Mouse (Mus musculus) ES-E14 (cell line): ENCODE measurements around the gene Rgs10. TPM values are rescaled to one million over a fixed set of nuclear protein-coding genes. Genes with fewer than 3 reads are reported as not detected.

Experiments used
- DNase-seq: peaks from one replicate; pipeline ENCODE4 v3.0.0-alpha.2; 2013; ENCODE audit warnings: low read depth, low spot score
- H3K27ac ChIP-seq: 2 replicates; pipeline ENCODE4 v1.5.1; 2012; ENCODE audit warnings: low read depth, mild to moderate bottlenecking, low read length, moderate library complexity, mixed read lengths; ENCODE audit not compliant: poor library complexity, insufficient read depth, severe bottlenecking
- H3K36me3 ChIP-seq: 2 replicates; pipeline ENCODE4 v1.6.1; 2012; ENCODE audit warnings: mild to moderate bottlenecking, low read length, moderate library complexity, mixed read lengths; ENCODE audit not compliant: control insufficient read depth, poor library complexity, insufficient read depth, severe bottlenecking
- H3K4me1 ChIP-seq, 2 experiments: fragments of 150-350 bp in 1 of 2; sonication (generic) in 1 of 2; 2 replicates each; pipeline ENCODE4 v1.6.1; 2012; ENCODE audit warnings: low read length in 2 of 2, mild to moderate bottlenecking in 1 of 2, mixed read lengths in 1 of 2; ENCODE audit not compliant: control insufficient read depth in 2 of 2, insufficient read depth in 2 of 2, poor library complexity in 1 of 2
- H3K4me3 ChIP-seq, 2 experiments: fragments of 150-350 bp in 1 of 2; sonication (generic) in 1 of 2; 2 replicates each; pipeline ENCODE4 v1.5.1; 2012; ENCODE audit warnings: low read length in 2 of 2, low read depth in 1 of 2, mild to moderate bottlenecking in 1 of 2, mixed read lengths in 1 of 2; ENCODE audit not compliant: insufficient read depth in 1 of 2, poor library complexity in 1 of 2, severe bottlenecking in 1 of 2
- H3K9ac ChIP-seq: 2 replicates; pipeline ENCODE4 v1.6.1; 2012; ENCODE audit warnings: low read depth, mild to moderate bottlenecking, low read length, mixed read lengths; ENCODE audit not compliant: poor library complexity, insufficient read depth, severe bottlenecking
- H3K9me3 ChIP-seq: fragments of 150-350 bp; sonication (generic); 2 replicates; pipeline ENCODE4 v1.6.1; 2012; ENCODE audit warnings: low read depth, mild to moderate bottlenecking, low read length; ENCODE audit not compliant: control insufficient read depth, insufficient read depth
- CHD2 ChIP-seq: IDR thresholded peaks from 2 replicates; pipeline ENCODE4 v1.6.1; 2014; ENCODE audit warnings: mild to moderate bottlenecking, low read depth, low read length, inconsistent platforms
- HCFC1 ChIP-seq: IDR thresholded peaks from 2 replicates; pipeline ENCODE4 v1.6.1; 2012; ENCODE audit warnings: low read length, inconsistent platforms, borderline replicate concordance; ENCODE audit not compliant: insufficient read depth
- MAFK ChIP-seq: IDR thresholded peaks from 2 replicates; pipeline ENCODE4 v1.6.1; 2014; ENCODE audit warnings: mild to moderate bottlenecking, low read depth, low read length, inconsistent platforms; ENCODE audit not compliant: insufficient read depth
- ZC3H11A ChIP-seq: IDR thresholded peaks from 2 replicates; pipeline ENCODE4 v1.6.1; 2012; ENCODE audit warnings: low read depth, mild to moderate bottlenecking, inconsistent platforms, low read length, borderline replicate concordance
- ZNF384 ChIP-seq: IDR thresholded peaks from 2 replicates; pipeline ENCODE4 v1.6.1; 2012; ENCODE audit warnings: low read depth, low read length, inconsistent platforms
- in situ Hi-C, 2 experiments: fragments of 600-800 bp; cut with MboI; formaldehyde crosslinking; loops; one replicate each; pipeline ENCODE4 v1.15.1; 2025; ENCODE audit warnings: low sequenced_read_pairs in 2 of 2, inconsistent platforms in 1 of 2; ENCODE audit not compliant: unreplicated experiment in 2 of 2
- total RNA-seq: library from RNA; depleted of rRNA; stranded (reverse); fragments of 300-350 nt; gene quantifications from 2 replicates; pipeline ENCODE4 v1.2.3, GENCODE M21; 2012

The Rgs10 gene
- total RNA-seq, 1 experiment, result 6.2 TPM

GRCm38 (mm10) chr7:128421701-128422100 lies 3.1 kb upstream of the Rgs10 start:
- no peak for DNase-seq
- Histone ChIP-seq H3K9me3 (no peaks in the 10 kb centered on the region), H3K4me1 (peaks cover 0 to 2% of the 10 kb centered on the region in 2 experiments; a peak in 1 of 4 replicates), H3K4me3 (no peak overlapping the region), H3K36me3 (no peaks in the 10 kb centered on the region), H3K27ac (no peak overlapping the region), H3K9ac (no peak overlapping the region)
- TF ChIP-seq MAFK (no peak), HCFC1 (no peak), ZNF384 (no peak), CHD2 (no peak)
- in situ Hi-C loops, result loop anchor here in 1 of 2 experiments (25.0 kb wide), 1 partner anchor 266 kb away; no protein-coding TSS in a partner anchor

GRCm38 (mm10) chr7:128419690-128420089 lies 1.1 kb upstream of the Rgs10 start:
- in situ Hi-C loops, result loop anchor here in 1 of 2 experiments (25.0 kb wide), 1 partner anchor 268 kb away; no protein-coding TSS in a partner anchor
- H3K9ac ChIP-seq, result no peak overlapping the region
- peaks cover 0 to 2% of the 10 kb centered on the region in 2 experiments; a peak in 1 of 4 replicates for H3K4me1 ChIP-seq
- no peaks in the 10 kb centered on the region for H3K36me3 ChIP-seq
- DNase-seq, result no peak
- TF ChIP-seq ZNF384, result no peak
- no peak for TF ChIP-seq HCFC1
- TF ChIP-seq MAFK, result no peak
- TF ChIP-seq CHD2, result no peak
- no peak for TF ChIP-seq ZC3H11A
- no peak overlapping the region for H3K4me3 ChIP-seq
- H3K27ac ChIP-seq, result no peak overlapping the region
- H3K9me3 ChIP-seq, result no peaks in the 10 kb centered on the region

DNA sequence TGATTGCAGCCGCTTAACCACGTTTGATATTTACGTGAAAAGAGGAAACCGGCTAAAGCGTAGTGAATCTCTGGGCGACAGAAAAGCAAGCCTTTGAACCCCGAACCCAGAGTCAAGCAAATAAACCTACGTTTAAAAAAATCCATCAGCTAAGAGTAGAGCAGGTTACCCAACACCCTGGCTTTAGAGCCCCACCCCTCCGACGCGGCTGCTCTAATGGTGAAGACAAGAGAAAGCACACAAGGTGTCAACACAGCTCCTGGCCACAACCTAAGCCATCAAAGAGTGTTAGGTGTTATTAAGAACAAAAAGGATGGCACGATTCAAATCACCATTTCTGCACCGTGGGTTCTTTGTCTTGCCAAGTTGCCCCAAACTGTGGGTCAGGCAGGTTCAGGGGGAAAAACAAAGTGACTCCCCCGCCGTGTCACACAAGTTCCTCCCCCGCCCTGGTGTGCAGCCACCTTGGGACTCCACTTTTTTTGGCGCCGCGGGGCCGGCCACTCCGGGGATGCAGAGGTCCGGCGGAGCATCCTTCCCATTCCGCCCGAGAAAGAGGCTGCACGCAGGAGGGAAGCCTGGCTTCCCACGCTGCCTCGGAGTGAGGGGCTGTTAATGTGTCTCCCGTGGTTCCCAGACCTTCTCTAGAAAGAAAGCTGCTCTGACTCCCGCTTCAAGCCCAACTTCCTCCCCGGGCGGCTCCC lies 1.2 kb downstream of the Rgs10 start:
- Histone ChIP-seq H3K4me3 (peak overlapping the region; percentile 80 to 93), H3K9ac (peak overlapping the region; percentile 75; the same call in 1 of the 2 replicates), H3K4me1 (peaks cover 0 to 2% of the 10 kb centered on the region in 2 experiments; a peak in 1 of 4 replicates), H3K27ac (no peak overlapping the region), H3K36me3 (no peaks in the 10 kb centered on the region), H3K9me3 (no peaks in the 10 kb centered on the region)
- DNase-seq, result no peak
- in situ Hi-C loops, result loop anchor here in 1 of 2 experiments (25.0 kb wide), 1 partner anchor 270 kb away; no protein-coding TSS in a partner anchor
- no peak for TF ChIP-seq ZNF384
- no peak for TF ChIP-seq ZC3H11A
- TF ChIP-seq HCFC1, result no peak
- no peak for TF ChIP-seq CHD2
- TF ChIP-seq MAFK, result no peak

GRCm38 (mm10) chr7:128416664-128417063 lies 1.9 kb downstream of the Rgs10 start:
- TF ChIP-seq HCFC1, result no peak
- no peak for TF ChIP-seq ZC3H11A
- TF ChIP-seq ZNF384, result no peak
- TF ChIP-seq CHD2, result no peak
- no peak for TF ChIP-seq MAFK
- Histone ChIP-seq H3K36me3 (no peaks in the 10 kb centered on the region), H3K9ac (no peak overlapping the region), H3K27ac (no peak overlapping the region), H3K9me3 (no peaks in the 10 kb centered on the region), H3K4me3 (no peak overlapping the region), H3K4me1 (peaks cover 0 to 5% of the 10 kb centered on the region in 2 experiments; a peak in 1 of 4 replicates)
- no peak for DNase-seq
- in situ Hi-C loops, result loop anchor here in 1 of 2 experiments (25.0 kb wide), 1 partner anchor 271 kb away; no protein-coding TSS in a partner anchor
